Mouse (Mus musculus) kidney, adult 2 months (tissue): ENCODE measurements around the gene Exo1.

Experiments used
- CTCF ChIP-seq: fragments of 200-500 bp; conservative IDR thresholded peaks from 2 replicates; pipeline ENCODE4 v1.5.1; 2011; ENCODE audit warnings: low read depth, mild to moderate bottlenecking, control low read depth, low read length, moderate library complexity, mixed read lengths; ENCODE audit not compliant: insufficient read depth, insufficient read length
- POLR2A ChIP-seq: fragments of 200-500 bp; IDR thresholded peaks from one replicate; pipeline ENCODE4 v1.6.1; 2011; ENCODE audit warnings: low read depth, low read length, control low read depth

- TF ChIP-seq POLR2A (no peak), CTCF (no peak)
Observed at GRCm38 (mm10) chr1:175961786-175962185, 81.4 kb downstream of the Exo1 start.
